Mouse (Mus musculus) liver, embryonic 14.5 days (tissue): ENCODE results near the gene Gsx2.

Experiments
- CTCF ChIP-seq: IDR thresholded peaks from 2 replicates; pipeline ENCODE4 v1.5.1; 2016; ENCODE audit warnings: antibody characterized with exemption, low read depth, control low read depth
- EP300 ChIP-seq: IDR thresholded peaks from 2 replicates; pipeline ENCODE4 v1.6.1; 2016; ENCODE audit warnings: antibody characterized with exemption, low read depth

GRCm38 (mm10) chr5:75063177-75063576 lies 12.2 kb upstream of the Gsx2 start:
- TF ChIP-seq CTCF (no peak), EP300 (no peak)
